Mouse (Mus musculus): ENCODE results near the gene Lce1d. TPM values are rescaled to one million over a fixed set of nuclear protein-coding genes. Genes with fewer than 3 reads are reported as not detected.
A peak's percentile ranks its signal among the peaks of the same experiment; 100 is the strongest.
"Not testable (repeated sequence)": the region's sequence is repeated elsewhere in the genome, so short reads cannot be mapped to it uniquely, and the experiment has no call there.

Lce1d gene
- polyA plus RNA-seq, 2 experiments, result not detected

DNA sequence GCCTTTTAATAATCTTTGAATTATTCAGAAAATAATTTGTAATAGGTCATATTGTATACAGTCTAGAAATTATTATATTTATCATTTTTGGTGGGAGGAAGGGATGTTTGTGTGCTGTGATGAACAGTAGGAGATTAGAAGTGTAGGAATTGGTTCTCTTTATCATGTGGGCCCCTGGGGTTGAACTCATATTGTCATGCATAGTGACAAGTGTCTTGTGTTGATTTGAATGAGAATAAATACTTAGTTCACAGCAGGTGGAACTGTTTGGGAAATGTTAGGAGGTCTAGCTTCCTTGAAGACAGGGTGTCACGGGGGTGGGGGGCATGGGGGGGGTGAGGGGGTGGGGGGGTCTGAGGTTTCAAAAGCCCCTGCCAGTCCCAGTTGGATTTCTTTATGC, 7.6 kb upstream of the Lce1d start:
- no peaks in the 10 kb centered on the region for H3K36me3 ChIP-seq (replicated peaks; ENCODE audit: control insufficient read depth, insufficient read depth, low read depth)
- no peak for ATAC-seq (ENCODE audit: insufficient read depth)
- H3K9ac ChIP-seq (replicated peaks), result no peak overlapping the region
- H3K4me1 ChIP-seq (replicated peaks; ENCODE audit: control insufficient read depth in 2 of 2, insufficient read depth in 2 of 2, low read length in 1 of 2), result no peaks in the 10 kb centered on the region
- H3K4me2 ChIP-seq (ENCODE audit: low read depth), result no peak overlapping the region
- TF ChIP-seq CTCF (IDR thresholded peaks at IDR 0.05; ENCODE audit: low read depth), result no peak
- TF ChIP-seq EP300 (IDR thresholded peaks at IDR 0.05; ENCODE audit: low read depth), result no peak
- 10% methylated on average over 1 of the region's 1 CpGs for WGBS (ENCODE audit: insufficient replicate concordance)
- H3K9me3 ChIP-seq (ENCODE audit: control insufficient read depth, low read length), result no peaks in the 10 kb centered on the region
- H3K27me3 ChIP-seq (ENCODE audit: control insufficient read depth, insufficient read depth, low read length), result no peaks in the 10 kb centered on the region
- no peak for DNase-seq (ENCODE audit: low read depth in 3 of 3, low spot score in 3 of 3)
- H3K27ac ChIP-seq, result no peak overlapping the region
- no peak overlapping the region for H3K4me3 ChIP-seq (ENCODE audit: insufficient read depth in 1 of 2, low read depth in 2 of 2, low read length in 2 of 2)

GRCm38 (mm10) chr3:92691688-92692087, 4.7 kb upstream of the Lce1d start:
- no peaks in the 10 kb centered on the region for H3K27me3 ChIP-seq (ENCODE audit: control insufficient read depth, insufficient read depth, low read length)
- H3K4me1 ChIP-seq (replicated peaks; ENCODE audit: control insufficient read depth in 2 of 2, insufficient read depth in 2 of 2, low read length in 1 of 2), result no peaks in the 10 kb centered on the region
- no peak overlapping the region for H3K27ac ChIP-seq
- H3K9ac ChIP-seq (replicated peaks), result no peak overlapping the region
- no peak overlapping the region for H3K4me2 ChIP-seq (ENCODE audit: low read depth)
- TF ChIP-seq CTCF (IDR thresholded peaks at IDR 0.05; ENCODE audit: low read depth), result no peak
- no peak for TF ChIP-seq EP300 (IDR thresholded peaks at IDR 0.05; ENCODE audit: low read depth)
- H3K9me3 ChIP-seq (ENCODE audit: control insufficient read depth, low read length), result no peaks in the 10 kb centered on the region
- no peak overlapping the region for H3K4me3 ChIP-seq (ENCODE audit: insufficient read depth in 1 of 2, low read depth in 2 of 2, low read length in 2 of 2)
- DNase-seq (ENCODE audit: low read depth in 3 of 3, low spot score in 3 of 3) (no peak), ATAC-seq (ENCODE audit: insufficient read depth) (no peak)
- no peaks in the 10 kb centered on the region for H3K36me3 ChIP-seq (replicated peaks; ENCODE audit: control insufficient read depth, insufficient read depth, low read depth)

- not testable (repeated sequence) for H3K27me3 ChIP-seq (ENCODE audit: control insufficient read depth, insufficient read depth, low read length); H3K36me3 ChIP-seq (replicated peaks; ENCODE audit: control insufficient read depth, insufficient read depth, low read depth); H3K9ac ChIP-seq (replicated peaks); ATAC-seq (ENCODE audit: insufficient read depth); H3K4me1 ChIP-seq (replicated peaks; ENCODE audit: control insufficient read depth in 2 of 2, insufficient read depth in 2 of 2, low read length in 1 of 2); H3K27ac ChIP-seq; H3K4me3 ChIP-seq (ENCODE audit: insufficient read depth in 1 of 2, low read depth in 2 of 2, low read length in 2 of 2); H3K4me2 ChIP-seq (ENCODE audit: low read depth); H3K9me3 ChIP-seq (ENCODE audit: control insufficient read depth, low read length)
- WGBS (ENCODE audit: insufficient replicate concordance), result 59% methylated on average over 15 of the region's 16 CpGs
- DNase-seq (ENCODE audit: low read depth in 3 of 3, low spot score in 3 of 3), result peak in 1 of 3 experiments; percentile 0
Observed at GRCm38 (mm10) chr3:92689154-92689553, 2.1 kb upstream of the Lce1d start.

DNA sequence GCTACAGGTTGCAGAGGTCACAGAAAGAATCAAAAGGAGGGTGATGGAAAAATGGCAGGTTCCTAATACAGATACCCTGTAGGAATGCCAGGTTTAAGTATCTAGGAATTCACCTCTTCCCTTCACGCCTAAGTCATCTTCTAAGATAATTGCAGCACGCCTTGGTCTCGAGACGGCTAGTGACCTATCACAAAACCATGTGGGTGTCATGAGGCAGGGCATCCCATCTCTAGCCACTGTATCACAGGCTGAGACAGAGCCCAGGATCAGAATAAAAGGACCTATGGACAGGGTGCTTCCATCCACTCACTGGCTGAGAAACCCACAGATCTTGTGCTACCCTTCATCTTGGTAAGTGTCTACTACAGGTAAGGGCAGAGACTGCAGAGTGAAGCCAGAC, 8.1 kb downstream of the Lce1d start, which contains the start of gene Lce1c:
Gene Lce1c, plus strand, starts transcription at position 301 of the 400 bp plus-strand sequence.
- no peak within 1 kb of the TSS for H3K4me2 ChIP-seq (ENCODE audit: low read depth)
- no peak within 1 kb of the TSS for H3K27ac ChIP-seq
- H3K4me1 ChIP-seq (replicated peaks; ENCODE audit: control insufficient read depth in 2 of 2, insufficient read depth in 2 of 2, low read length in 1 of 2), result no peaks in the 10 kb centered on the region
- no peak within 1 kb of the TSS for H3K4me3 ChIP-seq (ENCODE audit: insufficient read depth in 1 of 2, low read depth in 2 of 2, low read length in 2 of 2)
- H3K36me3 ChIP-seq (replicated peaks; ENCODE audit: control insufficient read depth, insufficient read depth, low read depth), result no peaks in the 10 kb centered on the region
- 72% methylated on average over 4 of the region's 4 CpGs for WGBS (ENCODE audit: insufficient replicate concordance)
- H3K9me3 ChIP-seq (ENCODE audit: control insufficient read depth, low read length), result no peaks in the 10 kb centered on the region
- TF ChIP-seq CTCF (IDR thresholded peaks at IDR 0.05; ENCODE audit: low read depth) (no peak), EP300 (IDR thresholded peaks at IDR 0.05; ENCODE audit: low read depth) (no peak)
- DNase-seq (ENCODE audit: low read depth in 3 of 3, low spot score in 3 of 3) (no peak), ATAC-seq (ENCODE audit: insufficient read depth) (no peak)
- H3K27me3 ChIP-seq (ENCODE audit: control insufficient read depth, insufficient read depth, low read length), result no peaks in the 10 kb centered on the region
- H3K9ac ChIP-seq (replicated peaks), result no peak within 1 kb of the TSS

- Histone ChIP-seq H3K27ac (no peak within 1 kb of the TSS), H3K4me2 (ENCODE audit: low read depth) (no peak within 1 kb of the TSS), H3K4me3 (ENCODE audit: insufficient read depth in 1 of 2, low read depth in 2 of 2, low read length in 2 of 2) (no peak within 1 kb of the TSS), H3K36me3 (replicated peaks; ENCODE audit: control insufficient read depth, insufficient read depth, low read depth) (no peaks in the 10 kb centered on the region), H3K27me3 (ENCODE audit: control insufficient read depth, insufficient read depth, low read length) (no peaks in the 10 kb centered on the region), H3K9me3 (ENCODE audit: control insufficient read depth, low read length) (no peaks in the 10 kb centered on the region), H3K9ac (replicated peaks) (no peak within 1 kb of the TSS), H3K4me1 (replicated peaks; ENCODE audit: control insufficient read depth in 2 of 2, insufficient read depth in 2 of 2, low read length in 1 of 2) (no peaks in the 10 kb centered on the region)
- ATAC-seq (ENCODE audit: insufficient read depth), result no peak
- TF ChIP-seq EP300 (IDR thresholded peaks at IDR 0.05; ENCODE audit: low read depth), result no peak
- no peak for TF ChIP-seq CTCF (IDR thresholded peaks at IDR 0.05; ENCODE audit: low read depth)
- no peak for DNase-seq (ENCODE audit: low read depth in 3 of 3, low spot score in 3 of 3)
Observed at GRCm38 (mm10) chr3:92670215-92670614, 16.8 kb downstream of the Lce1d start, which contains the start of gene Lce1a2. Gene Lce1a2, minus strand, starts transcription at chr3:92670315.

DNA sequence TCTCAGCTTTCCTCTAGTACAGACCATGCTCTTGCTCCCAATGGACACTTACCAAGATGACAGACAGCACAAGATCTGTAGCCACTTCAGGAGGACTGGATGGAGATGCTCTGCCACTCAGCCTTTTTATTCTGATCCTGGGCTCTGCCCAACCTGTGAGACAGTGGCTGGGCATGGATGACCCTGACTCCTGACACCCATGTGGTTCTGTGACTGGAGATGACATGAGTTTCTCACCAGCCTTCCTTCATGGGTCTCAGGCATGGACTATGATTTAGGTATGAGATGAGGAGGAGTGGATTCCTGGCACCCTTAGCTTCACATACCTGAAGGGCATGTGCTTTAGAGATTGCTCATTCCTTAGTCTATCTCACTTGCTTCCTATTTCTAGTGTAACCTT, 30.2 kb downstream of the Lce1d start, which contains the start of gene Lce1b:
Gene Lce1b, minus strand, starts transcription at position 101 of the 400 bp plus-strand sequence.
- H3K36me3 ChIP-seq (replicated peaks; ENCODE audit: control insufficient read depth, insufficient read depth, low read depth), result no peaks in the 10 kb centered on the region
- H3K27me3 ChIP-seq (ENCODE audit: control insufficient read depth, insufficient read depth, low read length), result no peaks in the 10 kb centered on the region
- no peaks in the 10 kb centered on the region for H3K9me3 ChIP-seq (ENCODE audit: control insufficient read depth, low read length)
- no peak within 1 kb of the TSS for H3K9ac ChIP-seq (replicated peaks)
- DNase-seq (ENCODE audit: low read depth in 3 of 3, low spot score in 3 of 3) (no peak), ATAC-seq (ENCODE audit: insufficient read depth) (no peak)
- TF ChIP-seq EP300 (IDR thresholded peaks at IDR 0.05; ENCODE audit: low read depth) (no peak), CTCF (IDR thresholded peaks at IDR 0.05; ENCODE audit: low read depth) (no peak)
- no peak within 1 kb of the TSS for H3K4me2 ChIP-seq (ENCODE audit: low read depth)
- no peaks in the 10 kb centered on the region for H3K4me1 ChIP-seq (replicated peaks; ENCODE audit: control insufficient read depth in 2 of 2, insufficient read depth in 2 of 2, low read length in 1 of 2)
- no peak within 1 kb of the TSS for H3K4me3 ChIP-seq (ENCODE audit: insufficient read depth in 1 of 2, low read depth in 2 of 2, low read length in 2 of 2)
- H3K27ac ChIP-seq, result no peak within 1 kb of the TSS

All from liver, embryonic 14.5 days (tissue).